Mouse (Mus musculus) ES-E14 (cell line): ENCODE results near the gene Spata2l. TPM values are rescaled to one million over a fixed set of nuclear protein-coding genes. Genes with fewer than 3 reads are reported as not detected.

Source experiments
- DNase-seq: peaks from one replicate; pipeline ENCODE4 v3.0.0-alpha.2; 2013; ENCODE audit warnings: low read depth, low spot score
- H3K27ac ChIP-seq: 2 replicates; pipeline ENCODE4 v1.5.1; 2012; ENCODE audit warnings: low read depth, mild to moderate bottlenecking, low read length, moderate library complexity, mixed read lengths; ENCODE audit not compliant: poor library complexity, insufficient read depth, severe bottlenecking
- H3K36me3 ChIP-seq: 2 replicates; pipeline ENCODE4 v1.6.1; 2012; ENCODE audit warnings: mild to moderate bottlenecking, low read length, moderate library complexity, mixed read lengths; ENCODE audit not compliant: control insufficient read depth, poor library complexity, insufficient read depth, severe bottlenecking
- H3K4me1 ChIP-seq, 2 experiments: fragments of 150-350 bp in 1 of 2; sonication (generic) in 1 of 2; 2 replicates each; pipeline ENCODE4 v1.6.1; 2012; ENCODE audit warnings: low read length in 2 of 2, mild to moderate bottlenecking in 1 of 2, mixed read lengths in 1 of 2; ENCODE audit not compliant: control insufficient read depth in 2 of 2, insufficient read depth in 2 of 2, poor library complexity in 1 of 2
- H3K4me3 ChIP-seq, 2 experiments: fragments of 150-350 bp in 1 of 2; sonication (generic) in 1 of 2; 2 replicates each; pipeline ENCODE4 v1.5.1; 2012; ENCODE audit warnings: low read length in 2 of 2, low read depth in 1 of 2, mild to moderate bottlenecking in 1 of 2, mixed read lengths in 1 of 2; ENCODE audit not compliant: insufficient read depth in 1 of 2, poor library complexity in 1 of 2, severe bottlenecking in 1 of 2
- H3K9ac ChIP-seq: 2 replicates; pipeline ENCODE4 v1.6.1; 2012; ENCODE audit warnings: low read depth, mild to moderate bottlenecking, low read length, mixed read lengths; ENCODE audit not compliant: poor library complexity, insufficient read depth, severe bottlenecking
- H3K9me3 ChIP-seq: fragments of 150-350 bp; sonication (generic); 2 replicates; pipeline ENCODE4 v1.6.1; 2012; ENCODE audit warnings: low read depth, mild to moderate bottlenecking, low read length; ENCODE audit not compliant: control insufficient read depth, insufficient read depth
- CHD2 ChIP-seq: IDR thresholded peaks from 2 replicates; pipeline ENCODE4 v1.6.1; 2014; ENCODE audit warnings: mild to moderate bottlenecking, low read depth, low read length, inconsistent platforms
- HCFC1 ChIP-seq: IDR thresholded peaks from 2 replicates; pipeline ENCODE4 v1.6.1; 2012; ENCODE audit warnings: low read length, inconsistent platforms, borderline replicate concordance; ENCODE audit not compliant: insufficient read depth
- MAFK ChIP-seq: IDR thresholded peaks from 2 replicates; pipeline ENCODE4 v1.6.1; 2014; ENCODE audit warnings: mild to moderate bottlenecking, low read depth, low read length, inconsistent platforms; ENCODE audit not compliant: insufficient read depth
- ZC3H11A ChIP-seq: IDR thresholded peaks from 2 replicates; pipeline ENCODE4 v1.6.1; 2012; ENCODE audit warnings: low read depth, mild to moderate bottlenecking, inconsistent platforms, low read length, borderline replicate concordance
- ZNF384 ChIP-seq: IDR thresholded peaks from 2 replicates; pipeline ENCODE4 v1.6.1; 2012; ENCODE audit warnings: low read depth, low read length, inconsistent platforms
- in situ Hi-C, 2 experiments: fragments of 600-800 bp; cut with MboI; formaldehyde crosslinking; loops; one replicate each; pipeline ENCODE4 v1.15.1; 2025; ENCODE audit warnings: low sequenced_read_pairs in 2 of 2, inconsistent platforms in 1 of 2; ENCODE audit not compliant: unreplicated experiment in 2 of 2
- total RNA-seq: library from RNA; depleted of rRNA; stranded (reverse); fragments of 300-350 nt; gene quantifications from 2 replicates; pipeline ENCODE4 v1.2.3, GENCODE M21; 2012

Gene Spata2l
- total RNA-seq, 1 experiment = 1.2 TPM

DNA sequence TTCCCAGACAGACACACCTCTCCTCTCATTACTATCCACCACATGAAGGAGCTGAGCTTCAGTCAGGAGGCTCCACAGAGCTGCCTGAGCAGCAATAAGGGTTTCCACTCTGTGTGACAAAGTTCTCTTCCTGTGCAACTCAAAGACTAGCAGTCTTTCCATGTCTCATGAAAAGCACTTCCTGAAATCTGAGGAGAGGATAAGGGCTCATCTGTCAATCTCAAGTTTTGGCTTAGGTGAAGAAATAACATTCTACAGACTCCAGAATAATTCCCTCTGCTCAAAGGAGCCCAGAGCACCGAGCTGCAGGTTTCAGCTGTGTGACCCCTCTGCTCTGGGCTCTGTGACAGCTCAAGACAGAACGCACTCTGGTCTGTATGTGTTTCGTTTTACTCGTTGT, 16.9 kb upstream of the Spata2l start:
- in situ Hi-C loops = no loop called here
- H3K4me3 ChIP-seq = no peak overlapping the region
- peaks cover 9% of the 10 kb centered on the region; the same call in 1 of the 2 replicates for H3K36me3 ChIP-seq
- no peaks in the 10 kb centered on the region for H3K4me1 ChIP-seq
- DNase-seq = no peak
- no peak for TF ChIP-seq ZNF384
- no peak for TF ChIP-seq CHD2
- no peak for TF ChIP-seq HCFC1
- no peak for TF ChIP-seq MAFK
- no peak overlapping the region for H3K27ac ChIP-seq
- H3K9me3 ChIP-seq = no peaks in the 10 kb centered on the region
- no peak overlapping the region for H3K9ac ChIP-seq

DNA sequence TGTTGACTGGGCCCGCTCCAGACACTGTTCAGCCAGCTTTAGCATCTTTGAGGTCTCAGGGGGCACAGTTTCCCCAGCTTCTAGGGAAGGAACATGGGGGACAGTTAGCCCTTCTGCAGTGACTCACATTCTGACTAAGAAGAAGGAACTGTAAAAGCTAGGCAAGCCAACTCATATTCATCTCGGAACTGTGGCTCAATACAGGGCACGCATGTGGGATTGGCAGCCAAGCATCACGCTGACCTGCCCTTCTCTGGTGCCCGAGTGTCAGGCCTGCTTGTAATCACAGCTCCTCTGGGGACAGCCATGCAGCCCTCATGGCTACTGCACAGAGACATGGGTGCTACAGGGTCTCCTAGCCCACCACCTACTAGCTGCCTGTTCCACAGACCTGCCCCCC, 14.9 kb upstream of the Spata2l start:
- Histone ChIP-seq H3K9me3 (no peaks in the 10 kb centered on the region), H3K4me1 (no peaks in the 10 kb centered on the region; a peak in 1 of 4 replicates), H3K4me3 (no peak overlapping the region), H3K36me3 (peaks cover 3% of the 10 kb centered on the region; the same call in 1 of the 2 replicates), H3K27ac (no peak overlapping the region), H3K9ac (no peak overlapping the region)
- no peak for TF ChIP-seq CHD2
- no peak for TF ChIP-seq ZNF384
- no peak for TF ChIP-seq HCFC1
- TF ChIP-seq ZC3H11A = no peak
- no peak for TF ChIP-seq MAFK
- in situ Hi-C loops = no loop called here
- DNase-seq = no peak

DNA sequence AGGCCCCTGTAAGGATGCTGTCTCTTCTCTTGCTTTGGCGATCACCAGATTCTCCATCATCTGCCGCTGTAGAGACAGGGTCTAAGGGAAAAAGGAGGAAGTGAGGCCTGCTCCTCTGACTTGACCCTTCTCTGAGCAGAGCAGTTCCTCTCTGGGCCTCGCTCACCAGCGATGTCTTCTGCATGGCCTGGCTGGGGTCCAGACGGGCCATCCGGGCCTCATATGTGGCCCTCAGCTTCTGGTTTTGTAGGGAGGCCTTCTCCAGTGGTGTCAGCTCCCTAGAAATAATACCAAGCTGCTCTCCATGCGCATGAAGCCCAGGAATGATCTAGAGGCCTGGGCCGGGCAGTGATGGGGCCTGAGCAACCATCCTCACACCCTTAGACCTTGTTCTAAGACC, 12.6 kb upstream of the Spata2l start:
- H3K36me3 ChIP-seq = no peaks in the 10 kb centered on the region
- H3K9me3 ChIP-seq = no peaks in the 10 kb centered on the region
- no peak for TF ChIP-seq ZC3H11A
- TF ChIP-seq CHD2 = no peak
- no peak for TF ChIP-seq MAFK
- no peak for TF ChIP-seq HCFC1
- no peak for TF ChIP-seq ZNF384
- H3K27ac ChIP-seq = no peak overlapping the region
- in situ Hi-C loops = no loop called here
- H3K9ac ChIP-seq = no peak overlapping the region
- no peak for DNase-seq
- H3K4me3 ChIP-seq = no peak overlapping the region
- peaks cover 0 to 2% of the 10 kb centered on the region in 2 experiments; a peak in 1 of 4 replicates for H3K4me1 ChIP-seq

DNA sequence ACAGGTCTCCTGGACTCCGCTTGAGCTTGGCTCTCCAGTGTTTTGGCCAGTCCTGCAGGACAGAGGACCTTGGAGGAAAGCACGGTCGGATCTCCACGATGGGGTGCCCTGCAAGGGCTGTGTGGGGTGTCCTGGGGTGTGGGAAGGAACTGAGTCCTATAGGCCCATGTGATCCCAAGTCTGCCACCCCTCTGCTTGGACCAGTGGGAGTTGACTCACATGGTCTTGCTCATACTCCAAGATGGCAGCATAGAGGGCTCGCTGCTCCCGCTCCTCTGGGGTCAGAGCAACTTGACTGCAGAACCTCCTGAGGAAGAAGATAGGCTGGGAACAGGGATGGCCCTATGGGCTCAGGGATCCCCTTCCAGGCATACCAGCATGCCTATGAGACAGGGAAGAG, 11.7 kb upstream of the Spata2l start:
- in situ Hi-C loops = no loop called here
- peaks cover 0 to 2% of the 10 kb centered on the region in 2 experiments; a peak in 1 of 4 replicates for H3K4me1 ChIP-seq

DNA sequence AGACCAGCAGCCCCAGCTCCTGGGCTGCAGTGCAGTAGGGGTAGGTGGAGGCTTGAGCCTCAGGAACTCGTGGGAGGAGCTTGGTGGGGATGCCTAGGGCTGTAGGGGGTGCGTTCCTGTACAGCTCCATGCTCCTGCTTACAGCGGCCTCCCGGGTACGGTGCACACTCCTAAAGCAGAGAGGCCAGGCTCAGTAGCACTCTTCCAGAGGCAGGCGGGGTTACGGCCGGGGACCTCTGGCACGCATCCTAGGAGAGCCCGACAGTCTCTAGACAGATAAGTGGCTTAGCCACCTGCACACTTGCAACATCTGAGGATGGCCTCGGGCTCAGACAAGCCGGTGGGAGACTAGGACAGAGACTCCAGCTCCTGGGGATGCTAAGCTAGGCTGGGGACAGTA, 9.5 kb upstream of the Spata2l start:
- DNase-seq = no peak
- in situ Hi-C loops = no loop called here
- H3K36me3 ChIP-seq = peaks cover 2% of the 10 kb centered on the region; the same call in 1 of the 2 replicates

More for the DNA sequence above, 11.7 kb upstream of the Spata2l start:
- Histone ChIP-seq H3K9ac (no peak overlapping the region), H3K9me3 (no peaks in the 10 kb centered on the region), H3K4me3 (no peak overlapping the region), H3K27ac (no peak overlapping the region), H3K36me3 (no peaks in the 10 kb centered on the region)
- DNase-seq = no peak
- no peak for TF ChIP-seq HCFC1
- TF ChIP-seq MAFK = no peak
- TF ChIP-seq ZC3H11A = no peak

More for the DNA sequence above, 9.5 kb upstream of the Spata2l start:
- Histone ChIP-seq H3K4me1 (peaks cover 0 to 2% of the 10 kb centered on the region in 2 experiments; a peak in 1 of 4 replicates), H3K9me3 (no peaks in the 10 kb centered on the region), H3K27ac (no peak overlapping the region), H3K9ac (no peak overlapping the region), H3K4me3 (no peak overlapping the region)
- TF ChIP-seq MAFK = no peak
- no peak for TF ChIP-seq CHD2
- no peak for TF ChIP-seq ZC3H11A
- no peak for TF ChIP-seq HCFC1
- TF ChIP-seq ZNF384 = no peak
